ENCODE assay signal across 27 mouse cellular contexts in the genomic region with DNA sequence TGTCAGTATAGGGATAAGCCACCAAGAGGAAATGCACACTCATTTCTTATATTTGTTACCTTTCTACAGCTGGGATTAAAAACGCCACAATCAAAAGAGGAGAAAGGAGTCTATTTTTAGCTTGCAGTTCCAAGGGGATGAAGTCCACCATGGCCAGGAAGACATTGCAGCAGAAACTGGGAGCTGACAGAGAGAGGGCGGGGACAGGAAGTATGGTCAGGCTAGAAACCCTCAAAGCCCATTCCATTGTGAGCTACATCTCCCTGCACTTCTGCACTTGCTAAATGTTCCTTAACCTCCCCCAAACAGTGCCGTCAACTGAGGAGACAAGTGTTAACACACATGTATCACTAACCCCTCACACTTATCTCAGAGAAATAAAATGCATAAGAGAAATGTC. TPM values are rescaled to one million over a fixed set of nuclear protein-coding genes. Genes with fewer than 3 reads are reported as not detected.
DNase-seq lines count a peak whose midpoint lies in the region; ATAC-seq lines count a peak whose summit lies in the region.
"Had no signal": no experiment of that assay in that cellular context is flagged by ENCODE, and none has a peak within 500 bp of the region (broad histone marks: within the 10 kb centered on the region; RNA-seq: fewer than 3 reads in every experiment).

No protein-coding gene starts in this region.

- ATAC-seq in midbrain, embryonic 11.5 days (ENCODE audit: low FRiP score), result no peak
- no peak for ATAC-seq in midbrain, embryonic 15.5 days (replicated peaks)
- ATAC-seq in intestine, embryonic 14.5 days (replicated peaks; ENCODE audit: low FRiP score, low TSS enrichment, low read depth), result no peak
- ATAC-seq: forebrain, embryonic 13.5 days; hindbrain, embryonic 16.5 days had no signal

- H3K36me3 ChIP-seq in midbrain, embryonic 11.5 days (ENCODE audit: control insufficient read depth, insufficient read depth, low read length), result no peaks in the 10 kb centered on the region
- no peaks in the 10 kb centered on the region for H3K36me3 ChIP-seq in midbrain, embryonic 15.5 days (replicated peaks)
- H3K36me3 ChIP-seq in intestine, embryonic 14.5 days (ENCODE audit: control insufficient read depth, insufficient read depth, low read length), result no peaks in the 10 kb centered on the region
- no peaks in the 10 kb centered on the region for H3K36me3 ChIP-seq in megakaryocyte, embryonic 14.5 days (replicated peaks; ENCODE audit: low read length)
- H3K36me3 ChIP-seq: heart, embryonic 13.5 days; kidney, embryonic 15.5 days; midbrain, embryonic 12.5 days; neural tube, embryonic 13.5 days had no signal

- no peaks in the 10 kb centered on the region for H3K9me3 ChIP-seq in midbrain, embryonic 11.5 days (ENCODE audit: control insufficient read depth, low read length)
- H3K9me3 ChIP-seq in midbrain, embryonic 15.5 days, result no peaks in the 10 kb centered on the region
- no peaks in the 10 kb centered on the region for H3K9me3 ChIP-seq in intestine, embryonic 14.5 days (ENCODE audit: control insufficient read depth, low read length)
- H3K9me3 ChIP-seq in megakaryocyte, embryonic 14.5 days, result no peaks in the 10 kb centered on the region
- H3K9me3 ChIP-seq: forebrain, embryonic 13.5 days; heart, embryonic 13.5 days; kidney, embryonic 15.5 days; midbrain, embryonic 12.5 days; neural tube, embryonic 13.5 days had no signal

- no peak overlapping the region for H3K9ac ChIP-seq in midbrain, embryonic 11.5 days (ENCODE audit: low read length)
- H3K9ac ChIP-seq in midbrain, embryonic 15.5 days, result no peak overlapping the region
- no peak overlapping the region for H3K9ac ChIP-seq in intestine, embryonic 14.5 days (ENCODE audit: low read length)
- H3K9ac ChIP-seq: forebrain, embryonic 13.5 days; heart, embryonic 13.5 days; kidney, embryonic 15.5 days; liver, embryonic 14.5 days; midbrain, embryonic 12.5 days; neural tube, embryonic 13.5 days had no signal

- H3K27me3 ChIP-seq in midbrain, embryonic 11.5 days (ENCODE audit: control insufficient read depth, insufficient read depth, low read length), result no peaks in the 10 kb centered on the region
- no peaks in the 10 kb centered on the region for H3K27me3 ChIP-seq in midbrain, embryonic 15.5 days (replicated peaks)
- no peaks in the 10 kb centered on the region for H3K27me3 ChIP-seq in intestine, embryonic 14.5 days (replicated peaks; ENCODE audit: control insufficient read depth, insufficient read depth, low read length)
- H3K27me3 ChIP-seq in megakaryocyte, embryonic 14.5 days (replicated peaks), result no peaks in the 10 kb centered on the region
- H3K27me3 ChIP-seq: CH12.LX; forebrain, embryonic 13.5 days; heart, embryonic 13.5 days; kidney, embryonic 15.5 days; midbrain, embryonic 12.5 days; neural tube, embryonic 13.5 days had no signal

- WGBS in midbrain, embryonic 11.5 days, result 79% methylated on average over 3 of the region's 3 CpGs
- WGBS in midbrain, embryonic 15.5 days, result 87% methylated on average over 3 of the region's 3 CpGs
- WGBS in intestine, embryonic 14.5 days, result 72% methylated on average over 3 of the region's 3 CpGs

- no peak overlapping the region for H3K27ac ChIP-seq in midbrain, embryonic 11.5 days (ENCODE audit: low read depth, low read length)
- no peak overlapping the region for H3K27ac ChIP-seq in midbrain, embryonic 15.5 days
- H3K27ac ChIP-seq in intestine, embryonic 14.5 days (ENCODE audit: low read depth), result 0 out of 2 replicates have a peak overlapping the region, but pooled peaks have one; percentile 59
- H3K27ac ChIP-seq: forebrain, embryonic 13.5 days; heart, embryonic 13.5 days; liver, embryonic 14.5 days; macrophage; midbrain, embryonic 12.5 days; neural tube, embryonic 13.5 days had no signal

- DNase-seq in midbrain, embryonic 11.5 days (ENCODE audit: low spot score, missing footprints), result peak; percentile 37
- no peak for DNase-seq in intestine, embryonic 14.5 days (ENCODE audit: low spot score)
- DNase-seq in right cerebral cortex, postnatal 36 days (ENCODE audit: low spot score in 2 of 2), result no peak
- no peak for DNase-seq in thymus, postnatal 10 days (ENCODE audit: low spot score in 2 of 2)
- DNase-seq: adrenal gland, adult 8-10 months; cerebellum, adult 2 months; cerebellum, postnatal 14 days; gastrocnemius, postnatal 14 days; heart, adult 18-20 months; heart, postnatal 10 days; kidney, adult 11 months; layer of hippocampus, adult 9-11 months; liver; lung, adult 2 months; lung, postnatal 10 days; thymus, postnatal 25 days had no signal

- no peak overlapping the region for H3K4me3 ChIP-seq in midbrain, embryonic 11.5 days (ENCODE audit: low read depth, low read length)
- no peak overlapping the region for H3K4me3 ChIP-seq in midbrain, embryonic 15.5 days
- H3K4me3 ChIP-seq in intestine, embryonic 14.5 days (ENCODE audit: low read depth, low read length), result no peak overlapping the region
- peak overlapping the region; percentile 73 for H3K4me3 ChIP-seq in megakaryocyte, embryonic 14.5 days (replicated peaks)
- H3K4me3 ChIP-seq: forebrain, embryonic 13.5 days; heart, embryonic 13.5 days; kidney, embryonic 15.5 days; midbrain, embryonic 12.5 days; neural tube, embryonic 13.5 days had no signal

- no peak overlapping the region for H3K4me2 ChIP-seq in midbrain, embryonic 11.5 days
- no peak overlapping the region for H3K4me2 ChIP-seq in midbrain, embryonic 15.5 days
- H3K4me2 ChIP-seq in intestine, embryonic 14.5 days (ENCODE audit: low read length), result no peak overlapping the region
- H3K4me2 ChIP-seq: forebrain, embryonic 13.5 days; heart, embryonic 13.5 days; kidney, embryonic 15.5 days; midbrain, embryonic 12.5 days; neural tube, embryonic 13.5 days had no signal

- no peaks in the 10 kb centered on the region for H3K4me1 ChIP-seq in midbrain, embryonic 11.5 days (ENCODE audit: control insufficient read depth, insufficient read depth, low read length)
- peaks cover 5% of the 10 kb centered on the region for H3K4me1 ChIP-seq in midbrain, embryonic 15.5 days
- H3K4me1 ChIP-seq in intestine, embryonic 14.5 days (replicated peaks; ENCODE audit: control insufficient read depth, insufficient read depth, low read length), result 0 out of 2 replicates have a peak, but pooled peaks cover 3% of the 10 kb centered on the region
- peaks cover 74% of the 10 kb centered on the region for H3K4me1 ChIP-seq in megakaryocyte, embryonic 14.5 days

RNA-seq across cellular contexts. Expression of a gene that starts 5.4 kb away (rescaled TPM):
- 36.4 and 40.8 TPM in 2 replicates for polyA plus RNA-seq in midbrain, embryonic 11.5 days (2014; fragmentation: Nextera tagmentation; extraction: Ambion mirVana)
- 20.0 and 21.2 TPM in 2 replicates for polyA plus RNA-seq in midbrain, embryonic 15.5 days (2015; fragmentation: Nextera tagmentation; extraction: Ambion mirVana)
- polyA plus RNA-seq in intestine, embryonic 14.5 days (2014; fragmentation: Nextera tagmentation; extraction: Ambion mirVana), result 111 and 118 TPM in 2 replicates
- polyA plus RNA-seq in megakaryocyte, embryonic 14.5 days (2012; ENCODE audit: insufficient read depth, low replicate concordance), result 43.0 and 66.7 TPM in 2 replicates
